Mouse (Mus musculus) central nervous system, embryonic 18 days (tissue): ENCODE results near the gene Arf6. TPM values are rescaled to one million over a fixed set of nuclear protein-coding genes. Genes with fewer than 3 reads are reported as not detected.

Experiments
- polyA plus RNA-seq: library from polyadenylated mRNA; depleted of rRNA; stranded (reverse); fragments of >200 nt; gene quantifications from 2 replicates; pipeline ENCODE4 v1.2.3, GENCODE M21; 2012; rRNA removed

The Arf6 gene
- 61.7 and 62.6 TPM in 2 replicates for polyA plus RNA-seq

GRCm38 (mm10) chr12:69371854-69372671, at the start of gene Arf6, which contains the start of gene Gm9887:
Arf6 (plus strand) TSS chr12:69372150.
Gm9887 (minus strand) TSS chr12:69372458.

GRCm38 (mm10) chr12:69356546-69357299, 15.2 kb upstream of the Arf6 start, which contains the start of gene Nemf:
Nemf (minus strand) TSS chr12:69357165.

Other genes with a start within 250 kb of the Arf6 start
- 1,966 and 2,188 TPM in 2 replicates for gene Rps29, start 213.0 kb upstream of the Arf6 start, polyA plus RNA-seq
- 3.0 and 3.4 TPM in 2 replicates for gene Lrr1, start 203.3 kb upstream of the Arf6 start, polyA plus RNA-seq
- gene Rpl36al, start 188.1 kb upstream of the Arf6 start, polyA plus RNA-seq: 461 and 465 TPM in 2 replicates
- 20.3 and 20.6 TPM in 2 replicates for gene Mgat2, start 188.0 kb upstream of the Arf6 start, polyA plus RNA-seq
- 2.9 and 4.2 TPM in 2 replicates for gene Gm49383, start 175.0 kb upstream of the Arf6 start, polyA plus RNA-seq
- 4.2 and 4.4 TPM in 2 replicates for gene Dnaaf2, start 173.7 kb upstream of the Arf6 start, polyA plus RNA-seq
- gene Gm49384, start 167.9 kb upstream of the Arf6 start, polyA plus RNA-seq: 3.6 and 4.7 TPM in 2 replicates
- 4.9 and 6.3 TPM in 2 replicates for gene Pole2, start 144.0 kb upstream of the Arf6 start, polyA plus RNA-seq
- 10.8 and 12.7 TPM in 2 replicates for gene Klhdc1, start 131.0 kb upstream of the Arf6 start, polyA plus RNA-seq
- 200 and 210 TPM in 2 replicates for gene Klhdc2, start 75.5 kb upstream of the Arf6 start, polyA plus RNA-seq
- 34.9 and 36.3 TPM in 2 replicates for gene Nemf, start 15.0 kb upstream of the Arf6 start, polyA plus RNA-seq
- gene Gm9887, start 308 bp downstream of the Arf6 start, polyA plus RNA-seq: 0.20 and 0.30 TPM in 2 replicates
- gene Vcpkmt, start 210.9 kb downstream of the Arf6 start, polyA plus RNA-seq: 21.0 and 23.4 TPM in 2 replicates